Mouse (Mus musculus) cerebellum, adult 9-11 months (tissue): ENCODE results near the gene Nub1.

Experiments used
- DNase-seq: peaks from one replicate; pipeline ENCODE4 v3.0.0; 2022

The Nub1 gene

GRCm38 (mm10) chr5:24685366-24686093 lies at the start of gene Nub1:
TSS of gene Nub1 (plus strand) at chr5:24685532.
- peak; percentile 99 for DNase-seq

- peak; percentile 32 for DNase-seq
Measured at GRCm38 (mm10) chr5:24636987-24637386, 48.3 kb upstream of the Nub1 start.

GRCm38 (mm10) chr5:24638131-24638530 lies 47.2 kb upstream of the Nub1 start:
- DNase-seq: no peak

GRCm38 (mm10) chr5:24639081-24639480 lies 46.3 kb upstream of the Nub1 start:
- no peak for DNase-seq

GRCm38 (mm10) chr5:24645454-24645853 lies 39.9 kb upstream of the Nub1 start:
- no peak for DNase-seq

- DNase-seq: no peak
Measured at GRCm38 (mm10) chr5:24649231-24649630, 36.1 kb upstream of the Nub1 start.

- DNase-seq: no peak
Measured at GRCm38 (mm10) chr5:24649701-24650100, 35.6 kb upstream of the Nub1 start.

- DNase-seq: no peak
Measured at GRCm38 (mm10) chr5:24651356-24651755, 34.0 kb upstream of the Nub1 start.

- DNase-seq: peak; percentile 83
Measured at GRCm38 (mm10) chr5:24651768-24652752, 33.3 kb upstream of the Nub1 start.

GRCm38 (mm10) chr5:24652780-24653179 lies 32.6 kb upstream of the Nub1 start:
- no peak for DNase-seq

- DNase-seq: no peak
Measured at GRCm38 (mm10) chr5:24654491-24654890, 30.8 kb upstream of the Nub1 start.

GRCm38 (mm10) chr5:24657113-24657512 lies 28.2 kb upstream of the Nub1 start:
- DNase-seq: peak; percentile 43

- no peak for DNase-seq
Measured at GRCm38 (mm10) chr5:24659708-24660423, 25.5 kb upstream of the Nub1 start.

GRCm38 (mm10) chr5:24661457-24661856 lies 23.9 kb upstream of the Nub1 start:
- DNase-seq: no peak

- DNase-seq: peak; percentile 84
Measured at GRCm38 (mm10) chr5:24674238-24674637, 11.1 kb upstream of the Nub1 start.

- DNase-seq: no peak
Measured at GRCm38 (mm10) chr5:24681436-24681835, 3.9 kb upstream of the Nub1 start.

GRCm38 (mm10) chr5:24684578-24685365 lies 560 bp upstream of the Nub1 start:
- DNase-seq: peak; percentile 54

- DNase-seq: no peak
Measured at GRCm38 (mm10) chr5:24686176-24686575, 844 bp downstream of the Nub1 start.

GRCm38 (mm10) chr5:24686671-24687420 lies 1.5 kb downstream of the Nub1 start:
- peak; percentile 37 for DNase-seq

- DNase-seq: no peak
Measured at GRCm38 (mm10) chr5:24687696-24688095, 2.4 kb downstream of the Nub1 start.

GRCm38 (mm10) chr5:24696704-24697103 lies 11.4 kb downstream of the Nub1 start:
- no peak for DNase-seq

- no peak for DNase-seq
Measured at GRCm38 (mm10) chr5:24701271-24701670, 15.9 kb downstream of the Nub1 start.
